In the genomic region with DNA sequence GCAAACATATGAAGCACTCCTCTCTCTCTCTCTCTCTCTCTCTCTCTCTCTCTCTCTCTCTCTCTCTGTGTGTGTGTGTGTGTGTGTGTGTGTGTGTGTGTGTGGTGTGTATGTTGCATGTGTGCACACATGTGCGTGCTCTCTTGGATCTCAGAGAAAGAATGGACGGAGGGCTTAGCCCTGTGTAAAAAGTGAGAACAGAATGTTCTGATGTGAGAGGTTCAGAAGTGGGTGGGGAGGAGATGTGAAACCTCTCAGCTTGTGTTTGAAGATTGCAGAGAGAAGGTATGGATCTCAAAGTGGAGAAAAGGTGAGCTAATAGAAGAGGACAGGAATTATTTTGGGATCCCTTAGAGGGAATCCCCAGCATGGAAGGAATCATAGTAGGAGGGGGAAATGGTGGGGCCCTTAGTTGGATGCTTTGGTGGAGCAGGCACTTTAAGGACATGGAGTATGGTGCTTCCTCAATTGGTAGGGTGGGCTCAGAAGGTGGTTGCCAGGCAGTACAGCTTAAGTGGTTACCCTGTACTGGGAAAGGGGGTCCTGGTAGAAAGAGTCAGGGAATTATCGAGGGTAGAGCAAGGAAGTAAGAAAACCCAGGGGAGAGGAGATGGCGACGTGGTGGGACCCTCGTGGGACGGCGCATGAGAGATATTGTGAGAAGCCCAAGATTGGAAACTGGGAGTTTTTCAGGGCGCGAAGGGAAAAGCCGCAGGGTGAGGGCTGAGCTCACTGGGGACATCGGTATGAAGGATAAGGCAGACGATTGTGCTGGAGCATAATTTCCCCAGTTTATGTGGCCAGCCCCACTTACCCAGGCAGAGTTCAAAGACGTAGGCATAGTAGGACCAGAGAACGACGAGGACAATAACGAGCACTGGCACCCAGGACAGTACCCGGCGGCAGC, we compare ENCODE assay signal across 8 mouse cellular contexts. TPM values are rescaled to one million over a fixed set of nuclear protein-coding genes. Genes with fewer than 3 reads are reported as not detected.
DNase-seq lines count a peak whose midpoint lies in the region; ATAC-seq lines count a peak whose summit lies in the region.

No protein-coding gene starts in this region.

- ATAC-seq in kidney, embryonic 15.5 days (replicated peaks; ENCODE audit: low FRiP score) = peak; percentile 37; the same call in 1 of the 2 replicates
- ATAC-seq in hindbrain, embryonic 14.5 days (ENCODE audit: low FRiP score) = peak; percentile 40

- H3K4me3 ChIP-seq in kidney, embryonic 15.5 days (replicated peaks) = peak overlapping the region; percentile 55
- peak overlapping the region; percentile 50 for H3K4me3 ChIP-seq in hindbrain, embryonic 14.5 days (replicated peaks; ENCODE audit: low read length)

- DNase-seq in kidney, postnatal 10 days = no peak
- DNase-seq in embryo, embryonic 11 days = peak; percentile 4
- no peak for DNase-seq in hindbrain, embryonic 14.5 days (ENCODE audit: low spot score)
- peak; percentile 24 for DNase-seq in lung, postnatal 36 days
- DNase-seq in adrenal gland, postnatal 36 days = no peak
- DNase-seq in kidney, postnatal 36 days = no peak
- DNase-seq in cerebellum, adult 11-12 months = no peak

- H3K27ac ChIP-seq in kidney, embryonic 15.5 days = peak overlapping the region; percentile 75
- peak overlapping the region; percentile 32; the same call in 1 of the 2 replicates for H3K27ac ChIP-seq in hindbrain, embryonic 14.5 days

- WGBS in kidney, embryonic 15.5 days = 16% methylated on average over 19 of the region's 19 CpGs
- 23% methylated on average over 19 of the region's 19 CpGs for WGBS in hindbrain, embryonic 14.5 days

- peak overlapping the region; percentile 60 for H3K4me2 ChIP-seq in kidney, embryonic 15.5 days
- peak overlapping the region; percentile 63 for H3K4me2 ChIP-seq in hindbrain, embryonic 14.5 days (replicated peaks)

- no peaks in the 10 kb centered on the region for H3K9me3 ChIP-seq in kidney, embryonic 15.5 days (replicated peaks)
- H3K9me3 ChIP-seq in hindbrain, embryonic 14.5 days (ENCODE audit: control insufficient read depth, low read length) = no peaks in the 10 kb centered on the region

- H3K4me1 ChIP-seq in kidney, embryonic 15.5 days = no peaks in the 10 kb centered on the region
- H3K4me1 ChIP-seq in hindbrain, embryonic 14.5 days (replicated peaks; ENCODE audit: control insufficient read depth, insufficient read depth, low read length) = 0 out of 2 replicates have a peak, but pooled peaks cover 4% of the 10 kb centered on the region

- peak overlapping the region; percentile 53 for H3K9ac ChIP-seq in kidney, embryonic 15.5 days
- peak overlapping the region; percentile 64 for H3K9ac ChIP-seq in hindbrain, embryonic 14.5 days

- H3K27me3 ChIP-seq in kidney, embryonic 15.5 days = peaks cover 17% of the 10 kb centered on the region
- peaks cover 19% of the 10 kb centered on the region for H3K27me3 ChIP-seq in hindbrain, embryonic 14.5 days (ENCODE audit: control insufficient read depth, insufficient read depth, low read length)

- H3K36me3 ChIP-seq in kidney, embryonic 15.5 days = no peaks in the 10 kb centered on the region
- no peaks in the 10 kb centered on the region for H3K36me3 ChIP-seq in hindbrain, embryonic 14.5 days (replicated peaks; ENCODE audit: control insufficient read depth, insufficient read depth)

RNA-seq across cellular contexts. Expression of a gene that starts 0.8 kb away (rescaled TPM):
- polyA plus RNA-seq in kidney, embryonic 15.5 days (2015; fragmentation: Nextera tagmentation; extraction: Ambion mirVana) = 11.3 and 11.8 TPM in 2 replicates
- 5.9 and 6.0 TPM in 2 replicates for polyA plus RNA-seq in hindbrain, embryonic 14.5 days (2014; fragmentation: Nextera tagmentation; extraction: Ambion mirVana)
- total RNA-seq in adrenal gland, postnatal 36 days (2021) = 1 to 10 TPM; 1.7 to 2.1 TPM

Comparison
In these comparisons a context has a peak if more than half of its experiments do, and no peak if none do; other contexts are left out.
1. DNase-seq: peak in embryo, embryonic 11 days (single experiment) and lung, postnatal 36 days (single experiment); none in kidney, postnatal 10 days (single experiment), hindbrain, embryonic 14.5 days (single experiment), adrenal gland, postnatal 36 days (0 of 2), kidney, postnatal 36 days (0 of 2) and cerebellum, adult 11-12 months (single experiment).